In the genomic region with DNA sequence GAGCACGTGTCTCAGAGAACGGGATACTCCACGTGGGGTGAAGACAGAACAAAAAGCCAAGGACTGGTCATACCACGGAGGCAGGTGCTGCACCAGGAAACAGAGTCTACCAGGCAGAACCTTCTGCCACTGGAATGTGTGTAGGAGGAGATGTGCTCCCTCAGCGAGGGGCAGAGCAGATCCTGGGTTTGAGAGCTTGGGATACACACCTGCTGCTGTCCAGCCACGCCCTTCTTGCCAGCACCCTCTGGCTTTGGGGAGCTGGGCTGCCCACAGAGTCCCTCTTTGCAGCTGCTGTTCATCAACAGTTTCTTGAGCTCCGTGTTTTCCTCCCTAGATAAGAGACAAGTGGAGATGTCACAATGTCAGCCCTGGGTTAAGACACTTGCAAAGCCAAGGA, we compare ENCODE assay signal across 35 mouse cellular contexts. TPM values are rescaled to one million over a fixed set of nuclear protein-coding genes. Genes with fewer than 3 reads are reported as not detected.
"Had no signal": no experiment of that assay in that cellular context is flagged by ENCODE, and none has a peak within 500 bp of the region (broad histone marks: within the 10 kb centered on the region; RNA-seq: fewer than 3 reads in every experiment).

No protein-coding gene starts in this region.

- H3K4me1 ChIP-seq: hindbrain, embryonic 10.5 days; hindbrain, embryonic 12.5 days; hindbrain, embryonic 15.5 days; intestine, embryonic 15.5 days; kidney, embryonic 15.5 days had no signal

- H3K9me3 ChIP-seq: heart, embryonic 12.5 days; heart, embryonic 13.5 days; heart, embryonic 15.5 days; hindbrain, embryonic 10.5 days; hindbrain, embryonic 12.5 days; hindbrain, embryonic 15.5 days; intestine, embryonic 15.5 days; kidney, embryonic 15.5 days had no signal

- H3K27ac ChIP-seq: heart, embryonic 13.5 days; heart, embryonic 15.5 days; hindbrain, embryonic 10.5 days; hindbrain, embryonic 12.5 days; hindbrain, embryonic 14.5 days; hindbrain, embryonic 15.5 days; hindbrain, postnatal 0 days; intestine, embryonic 15.5 days; kidney, embryonic 15.5 days; kidney, postnatal 0 days; layer of hippocampus, adult 2 months; left cerebral cortex, adult 2 months had no signal

- DNase-seq: heart, postnatal 10 days; heart, postnatal 14 days; heart, postnatal 36 days; heart, postnatal 4 days; kidney, adult 11 months; kidney, adult 18-20 months; kidney, adult 2 months; kidney, adult 8-10 months; kidney, adult 9 months; kidney, postnatal 10 days; kidney, postnatal 14 days; kidney, postnatal 25 days; kidney, postnatal 36 days; kidney, postnatal 4 days; layer of hippocampus, adult 9-11 months; layer of hippocampus, postnatal 36 days had no signal

- H3K4me3 ChIP-seq: heart, embryonic 12.5 days; heart, embryonic 13.5 days; heart, embryonic 15.5 days; hindbrain, embryonic 10.5 days; hindbrain, embryonic 12.5 days; hindbrain, embryonic 15.5 days; intestine, embryonic 15.5 days; kidney, embryonic 15.5 days; layer of hippocampus, adult 2 months; left cerebral cortex, adult 2 months had no signal

- H3K4me2 ChIP-seq: heart, embryonic 11.5 days; heart, embryonic 12.5 days; heart, embryonic 13.5 days; heart, embryonic 15.5 days; hindbrain, embryonic 12.5 days; hindbrain, embryonic 14.5 days; hindbrain, embryonic 15.5 days; intestine, embryonic 15.5 days; kidney, embryonic 15.5 days had no signal

- ATAC-seq: hindbrain, embryonic 16.5 days; hindbrain, postnatal 0 days; inflammation-experienced regulatory T-cells, adult 6 months; intestine, embryonic 15.5 days; intestine, embryonic 16.5 days; intestine, postnatal 0 days had no signal

- H3K9ac ChIP-seq: heart, embryonic 12.5 days; heart, embryonic 13.5 days; heart, embryonic 15.5 days; hindbrain, embryonic 12.5 days; hindbrain, embryonic 14.5 days; hindbrain, embryonic 15.5 days; intestine, embryonic 15.5 days; kidney, embryonic 15.5 days had no signal

- H3K27me3 ChIP-seq: heart, embryonic 12.5 days; heart, embryonic 13.5 days; heart, embryonic 15.5 days; hindbrain, embryonic 12.5 days; hindbrain, embryonic 15.5 days; intestine, embryonic 15.5 days; kidney, embryonic 15.5 days had no signal

RNA-seq across cellular contexts. Expression of gene Gpx3, which starts 26.6 kb away (rescaled TPM):
- total RNA-seq: hematopoietic stem cell, adult 5-6 weeks had no signal
